Mouse (Mus musculus) forebrain, embryonic 14.5 days (tissue): Measurements from ENCODE around the gene H2-Aa. TPM values are rescaled to one million over a fixed set of nuclear protein-coding genes. Genes with fewer than 3 reads are reported as not detected.

Experiments used
- ATAC-seq: fragments of 200-750 bp; cut with Nextera tagmentation; 2 replicates; pipeline ENCODE4 v1.8.0; 2017; ENCODE audit warnings: mild to moderate bottlenecking, moderate library complexity
- DNase-seq: peaks from one replicate; pipeline ENCODE4 v3.0.0-alpha.2; 2015; ENCODE audit warnings: low spot score
- H3K27ac ChIP-seq: fragments of 300-500 bp; sonication (generic); 2 replicates; pipeline ENCODE4 v1.5.1; 2014; ENCODE audit warnings: low read depth, mild to moderate bottlenecking, control low read depth, low read length, moderate library complexity
- H3K27me3 ChIP-seq: fragments of 300-500 bp; sonication (generic); replicated peaks from 2 replicates; pipeline ENCODE4 v1.6.1; 2014; ENCODE audit warnings: low read length, control low read depth, mixed read lengths; ENCODE audit not compliant: control insufficient read depth, insufficient read depth
- H3K36me3 ChIP-seq: fragments of 300-500 bp; sonication (generic); 2 replicates; pipeline ENCODE4 v1.6.1; 2014; ENCODE audit warnings: low read length, control low read depth; ENCODE audit not compliant: control insufficient read depth, insufficient read depth
- H3K4me1 ChIP-seq: fragments of 300-500 bp; sonication (generic); 2 replicates; pipeline ENCODE4 v1.6.1; 2014; ENCODE audit warnings: antibody characterized with exemption, low read length, control low read depth; ENCODE audit not compliant: control insufficient read depth, insufficient read depth
- H3K4me2 ChIP-seq: fragments of 300-500 bp; sonication (generic); 2 replicates; pipeline ENCODE4 v1.6.1; 2014; ENCODE audit warnings: mild to moderate bottlenecking, control low read depth, low read length
- H3K4me3 ChIP-seq: fragments of 300-500 bp; sonication (generic); 2 replicates; pipeline ENCODE4 v1.5.1; 2014; ENCODE audit warnings: low read depth, low read length, control low read depth
- H3K9ac ChIP-seq: fragments of 300-500 bp; sonication (generic); 2 replicates; pipeline ENCODE4 v1.6.1; 2014; ENCODE audit warnings: mild to moderate bottlenecking, low read length, control low read depth, moderate library complexity
- H3K9me3 ChIP-seq: fragments of 300-500 bp; sonication (generic); replicated peaks from 2 replicates; pipeline ENCODE4 v1.6.1; 2016; ENCODE audit warnings: low read length, control low read depth, mixed read lengths; ENCODE audit not compliant: control insufficient read depth
- WGBS: fragments of 180-500 bp; shearing (Covaris S2); extraction: QIAGEN DNeasy Blood & Tissue Kit; methylation state at CpG from one replicate; pipeline ENCODE4 v1.1.7; 2014; 5-methylcytosine and 5-hydroxymethylcytosine counted together
- polyA plus RNA-seq: library from polyadenylated mRNA; unstranded; fragments of >200 nt; fragmentation: Nextera tagmentation; extraction: Ambion mirVana; gene quantifications from 2 replicates; pipeline ENCODE4 v1.2.1, GENCODE M21; 2014

The H2-Aa gene
- polyA plus RNA-seq, 1 experiment from 2014 or later = 0.25 TPM

DNA sequence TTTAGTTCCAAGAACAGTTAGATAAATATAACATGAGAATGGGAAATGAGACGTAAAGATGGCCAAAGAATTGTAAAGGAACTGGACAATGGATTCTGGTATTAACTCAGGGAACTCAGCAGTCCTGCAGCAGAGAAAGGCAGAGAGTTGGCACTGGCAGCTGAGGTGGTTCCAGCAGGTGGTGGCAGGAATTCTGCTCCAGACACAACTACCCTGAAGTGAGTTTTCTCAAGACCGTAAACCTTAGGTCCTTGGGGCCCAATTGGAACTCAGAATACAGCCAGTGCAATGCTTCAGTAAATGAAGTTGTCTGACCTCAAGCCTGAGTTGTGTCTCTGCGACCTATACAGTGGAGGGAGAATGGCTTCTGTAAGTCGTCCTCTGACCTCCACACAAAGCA lies 6.6 kb upstream of the H2-Aa start:
- Histone ChIP-seq H3K27ac (no peak overlapping the region), H3K27me3 (no peaks in the 10 kb centered on the region), H3K36me3 (no peaks in the 10 kb centered on the region), H3K9ac (no peak overlapping the region), H3K4me3 (no peak overlapping the region), H3K9me3 (no peaks in the 10 kb centered on the region), H3K4me2 (no peak overlapping the region), H3K4me1 (no peaks in the 10 kb centered on the region)
- DNase-seq = no peak
- 72% methylated on average over 4 of the region's 4 CpGs for WGBS
- no peak for ATAC-seq

DNA sequence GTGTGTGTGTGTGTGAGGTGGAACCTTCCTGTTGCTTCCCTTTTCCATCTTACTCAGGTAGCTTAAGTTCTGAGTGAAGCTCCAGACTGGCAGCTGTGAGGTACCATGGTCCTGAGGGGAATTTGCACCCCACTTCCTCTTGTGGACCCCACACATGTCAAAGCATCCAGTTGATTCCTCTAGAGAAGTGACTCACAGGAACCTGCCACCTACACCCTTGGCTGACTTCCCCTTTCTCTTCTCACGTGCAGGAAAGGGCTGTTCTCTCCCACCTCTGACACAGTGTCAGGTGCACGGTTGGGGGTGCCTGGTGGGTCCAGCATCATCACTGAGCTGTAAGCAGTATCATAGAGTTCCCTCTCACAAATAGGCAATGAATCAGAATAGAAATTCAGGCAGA lies 5.9 kb upstream of the H2-Aa start:
- Histone ChIP-seq H3K4me1 (no peaks in the 10 kb centered on the region), H3K9ac (no peak overlapping the region), H3K4me2 (no peak overlapping the region), H3K36me3 (no peaks in the 10 kb centered on the region), H3K9me3 (no peaks in the 10 kb centered on the region), H3K4me3 (no peak overlapping the region), H3K27me3 (no peaks in the 10 kb centered on the region), H3K27ac (no peak overlapping the region)
- ATAC-seq (no peak), DNase-seq (no peak)
- WGBS = 61% methylated on average over 2 of the region's 2 CpGs

DNA sequence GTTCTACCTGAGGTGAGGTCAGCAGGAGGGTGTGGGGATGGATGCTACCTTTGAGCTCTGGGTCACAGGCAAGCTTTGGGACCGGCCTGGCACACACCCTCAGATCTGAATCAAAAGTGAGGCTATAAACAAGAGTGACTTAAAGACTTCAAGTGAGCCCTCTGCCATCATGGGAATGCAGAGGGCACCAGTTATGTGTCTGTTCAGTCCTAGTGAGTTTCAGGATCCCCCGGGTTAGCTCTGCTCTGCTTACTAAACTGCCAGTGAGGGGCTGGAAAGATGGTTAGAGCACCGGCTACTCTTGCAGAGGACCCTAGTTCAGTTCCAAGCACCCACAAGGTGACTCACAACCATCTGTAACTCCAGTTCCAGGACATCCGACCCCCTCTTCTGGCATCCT lies 4.9 kb upstream of the H2-Aa start:
- Histone ChIP-seq H3K4me2 (no peak overlapping the region), H3K36me3 (no peaks in the 10 kb centered on the region), H3K27ac (no peak overlapping the region), H3K4me3 (no peak overlapping the region), H3K4me1 (no peaks in the 10 kb centered on the region), H3K9ac (no peak overlapping the region), H3K27me3 (no peaks in the 10 kb centered on the region), H3K9me3 (no peaks in the 10 kb centered on the region)
- WGBS = 85% methylated on average over 4 of the region's 4 CpGs
- no peak for DNase-seq
- ATAC-seq = no peak

DNA sequence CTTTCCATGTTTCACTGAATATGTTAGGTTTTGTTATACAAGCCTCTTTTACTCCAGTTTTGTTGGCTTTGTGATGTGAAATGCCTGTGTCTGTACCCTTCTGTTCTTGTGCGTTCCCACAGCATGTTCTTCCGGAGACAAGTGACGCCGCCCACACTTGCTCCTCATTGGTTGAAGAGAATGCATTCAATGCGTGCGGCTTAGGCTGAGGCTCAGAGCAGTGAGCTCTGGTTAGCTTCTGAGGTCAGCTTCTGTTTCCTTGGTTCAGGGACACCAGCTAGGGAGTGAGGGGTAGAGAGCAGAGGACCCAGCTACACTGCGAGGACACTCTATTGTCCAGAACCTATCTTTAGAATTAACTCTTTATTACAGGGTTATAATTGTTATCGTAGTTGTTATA lies 4.0 kb upstream of the H2-Aa start:
- no peak overlapping the region for H3K9ac ChIP-seq

DNA sequence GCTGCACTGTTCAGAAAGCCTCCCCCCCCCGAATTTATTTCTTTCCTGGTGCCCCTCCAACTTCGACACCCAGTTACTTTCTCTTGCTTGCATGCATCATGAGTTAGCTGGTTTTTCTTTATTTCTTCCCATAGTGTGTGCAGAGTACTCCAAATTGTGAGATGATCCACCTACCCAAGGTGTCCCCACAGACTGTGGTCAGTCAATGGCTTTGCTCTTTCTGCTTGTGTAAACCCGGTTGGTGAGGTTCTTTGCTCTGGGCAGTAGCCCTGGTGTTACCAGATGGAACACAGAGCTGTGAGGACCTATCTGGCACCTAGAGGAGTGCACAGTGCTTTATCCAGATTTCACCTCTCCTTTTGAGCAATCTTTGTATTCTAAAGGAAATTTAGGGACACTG lies 508 bp upstream of the H2-Aa start:
- Histone ChIP-seq H3K4me3 (no peak overlapping the region), H3K27ac (no peak overlapping the region), H3K36me3 (no peaks in the 10 kb centered on the region), H3K27me3 (no peaks in the 10 kb centered on the region), H3K4me1 (no peaks in the 10 kb centered on the region), H3K4me2 (no peak overlapping the region), H3K9me3 (no peaks in the 10 kb centered on the region), H3K9ac (no peak overlapping the region)
- 74% methylated on average over 3 of the region's 3 CpGs for WGBS
- no peak for ATAC-seq
- DNase-seq = no peak

More for the DNA sequence above, 4.0 kb upstream of the H2-Aa start:
- H3K4me1 ChIP-seq = no peaks in the 10 kb centered on the region
- no peaks in the 10 kb centered on the region for H3K36me3 ChIP-seq
- no peak overlapping the region for H3K4me3 ChIP-seq
- no peak overlapping the region for H3K4me2 ChIP-seq
- no peak overlapping the region for H3K27ac ChIP-seq
- ATAC-seq (peak; percentile 93), DNase-seq (peak; percentile 95)
- H3K9me3 ChIP-seq = no peaks in the 10 kb centered on the region
- 13% methylated on average over 8 of the region's 8 CpGs for WGBS
- no peaks in the 10 kb centered on the region for H3K27me3 ChIP-seq

DNA sequence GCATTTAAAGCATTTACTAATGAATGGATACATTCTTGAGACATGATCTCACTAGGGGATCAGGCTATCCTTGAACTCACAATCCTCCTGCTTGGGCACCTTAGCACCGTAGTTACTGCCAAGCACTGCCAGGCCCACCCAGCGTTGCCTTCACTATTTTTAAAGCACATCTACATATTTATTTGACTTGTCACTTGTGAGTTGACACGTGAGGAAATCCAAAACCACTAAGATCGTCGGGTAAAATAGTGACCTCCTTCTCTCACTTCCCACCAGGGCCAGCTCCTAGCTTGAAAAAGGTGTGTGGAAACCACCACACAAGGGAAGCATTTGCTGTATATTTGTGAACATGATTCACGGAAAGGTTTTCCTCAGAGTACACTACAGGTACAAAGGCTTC lies 624 bp downstream of the H2-Aa start:
- DNase-seq (no peak), ATAC-seq (no peak)
- Histone ChIP-seq H3K4me1 (no peaks in the 10 kb centered on the region), H3K4me2 (no peak overlapping the region), H3K27ac (no peak overlapping the region), H3K36me3 (no peaks in the 10 kb centered on the region), H3K9me3 (no peaks in the 10 kb centered on the region), H3K4me3 (no peak overlapping the region), H3K9ac (no peak overlapping the region), H3K27me3 (no peaks in the 10 kb centered on the region)
- 75% methylated on average over 6 of the region's 6 CpGs for WGBS

- Histone ChIP-seq H3K27me3 (no peaks in the 10 kb centered on the region), H3K9ac (no peak overlapping the region), H3K36me3 (no peaks in the 10 kb centered on the region), H3K27ac (no peak overlapping the region), H3K9me3 (no peaks in the 10 kb centered on the region), H3K4me3 (no peak overlapping the region), H3K4me1 (no peaks in the 10 kb centered on the region), H3K4me2 (no peak overlapping the region)
- 86% methylated on average over 5 of the region's 5 CpGs for WGBS
- no peak for ATAC-seq
- DNase-seq = no peak
These were observed 1.1 kb downstream of the H2-Aa start for GRCm38 (mm10) chr17:34286501-34286900.

DNA sequence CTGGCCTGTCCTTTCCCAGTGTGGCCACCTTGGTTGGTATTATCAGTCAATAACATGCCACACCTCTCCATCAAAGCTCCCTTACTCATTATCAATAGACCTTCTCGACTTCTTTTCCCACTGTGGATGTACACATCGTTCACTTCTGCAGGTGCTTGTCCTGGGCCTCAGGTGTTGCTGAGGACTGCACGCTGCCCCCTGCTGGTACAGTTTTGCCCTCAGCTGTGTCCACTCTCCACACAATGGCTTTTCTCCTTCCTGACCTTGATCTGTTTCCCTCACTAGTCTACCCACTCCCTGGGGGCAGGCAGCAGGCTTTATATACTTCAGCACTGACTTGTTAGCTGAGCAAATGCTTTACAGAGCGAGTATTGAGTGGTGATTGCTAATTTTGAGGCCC lies 1.8 kb downstream of the H2-Aa start:
- Histone ChIP-seq H3K27ac (no peak overlapping the region), H3K9me3 (no peaks in the 10 kb centered on the region), H3K4me3 (no peak overlapping the region), H3K9ac (no peak overlapping the region), H3K27me3 (no peaks in the 10 kb centered on the region), H3K36me3 (no peaks in the 10 kb centered on the region), H3K4me2 (no peak overlapping the region), H3K4me1 (no peaks in the 10 kb centered on the region)
- DNase-seq (no peak), ATAC-seq (no peak)
- 42% methylated on average over 4 of the region's 4 CpGs for WGBS

DNA sequence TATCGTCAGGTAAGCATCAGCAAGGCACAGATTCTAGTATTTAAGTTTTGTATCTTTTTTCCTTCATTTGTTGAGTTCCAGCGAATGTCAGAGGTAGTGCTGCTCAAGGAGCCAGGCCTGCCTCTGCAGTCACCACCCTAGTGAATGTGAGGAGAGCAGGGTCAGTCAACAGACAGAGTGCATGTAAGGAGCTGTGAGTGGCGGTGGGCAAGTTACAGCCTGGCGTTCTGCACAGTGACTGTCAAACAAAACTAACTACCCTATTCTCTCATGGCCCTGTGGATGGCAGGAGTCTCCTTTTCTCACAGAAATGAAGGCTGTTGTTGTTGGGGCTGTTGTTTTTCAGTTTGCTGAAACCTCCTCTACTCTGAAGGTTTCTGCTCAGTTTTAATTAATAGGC lies 2.3 kb downstream of the H2-Aa start:
- Histone ChIP-seq H3K36me3 (no peaks in the 10 kb centered on the region), H3K9ac (no peak overlapping the region), H3K4me3 (no peak overlapping the region), H3K27me3 (no peaks in the 10 kb centered on the region), H3K27ac (no peak overlapping the region), H3K4me2 (no peak overlapping the region), H3K4me1 (no peaks in the 10 kb centered on the region), H3K9me3 (no peaks in the 10 kb centered on the region)
- ATAC-seq (no peak), DNase-seq (no peak)
- 84% methylated on average over 4 of the region's 4 CpGs for WGBS

GRCm38 (mm10) chr17:34281836-34282235 lies 5.8 kb downstream of the H2-Aa start:
- Histone ChIP-seq H3K9me3 (no peaks in the 10 kb centered on the region; the same call in 1 of the 2 replicates), H3K27me3 (no peaks in the 10 kb centered on the region), H3K36me3 (no peaks in the 10 kb centered on the region), H3K4me3 (no peak overlapping the region), H3K27ac (no peak overlapping the region), H3K9ac (no peak overlapping the region), H3K4me2 (no peak overlapping the region), H3K4me1 (no peaks in the 10 kb centered on the region)
- DNase-seq (no peak), ATAC-seq (no peak)
- 86% methylated on average over 1 of the region's 1 CpGs for WGBS
